Mouse (Mus musculus): Measurements from ENCODE around the gene Golph3l. TPM values are rescaled to one million over a fixed set of nuclear protein-coding genes. Genes with fewer than 3 reads are reported as not detected.
"Not testable (repeated sequence)": the region's sequence is repeated elsewhere in the genome, so short reads cannot be mapped to it uniquely, and the experiment has no call there.

The Golph3l gene
- polyA plus RNA-seq, 1 experiment from 2014 or later, result 27.0 TPM

- no peaks in the 10 kb centered on the region for H3K9me3 ChIP-seq (replicated peaks; ENCODE audit: control insufficient read depth, low read length, poor library complexity, severe bottlenecking)
- H3K36me3 ChIP-seq (ENCODE audit: control insufficient read depth, insufficient read depth, low read length), result peaks cover 17% of the 10 kb centered on the region
- H3K27me3 ChIP-seq (ENCODE audit: control insufficient read depth, insufficient read depth, low read depth, low read length), result no peaks in the 10 kb centered on the region
- no peak overlapping the region for H3K4me3 ChIP-seq (ENCODE audit: low read depth, low read length)
- 94% methylated on average over 1 of the region's 1 CpGs for WGBS
- H3K4me1 ChIP-seq (ENCODE audit: control insufficient read depth, insufficient read depth, low read length), result no peaks in the 10 kb centered on the region
- no peak for ATAC-seq
- H3K9ac ChIP-seq (ENCODE audit: low read depth, low read length), result no peak overlapping the region
- H3K4me2 ChIP-seq (ENCODE audit: low read length), result no peak overlapping the region
- no peak overlapping the region for H3K27ac ChIP-seq (ENCODE audit: low read length)
Measured at GRCm38 (mm10) chr3:95618511-95618910, 29.8 kb downstream of the Golph3l start.

GRCm38 (mm10) chr3:95621241-95621640 is 32.5 kb downstream of the Golph3l start:
- no peaks in the 10 kb centered on the region for H3K27me3 ChIP-seq (ENCODE audit: control insufficient read depth, insufficient read depth, low read depth, low read length)
- no peak for ATAC-seq
- H3K27ac ChIP-seq (ENCODE audit: low read length), result no peak overlapping the region
- no peak overlapping the region for H3K4me2 ChIP-seq (ENCODE audit: low read length)
- WGBS, result 92% methylated on average over 1 of the region's 1 CpGs
- peaks cover 9% of the 10 kb centered on the region for H3K4me1 ChIP-seq (ENCODE audit: control insufficient read depth, insufficient read depth, low read length)
- no peaks in the 10 kb centered on the region for H3K9me3 ChIP-seq (replicated peaks; ENCODE audit: control insufficient read depth, low read length, poor library complexity, severe bottlenecking)
- peaks cover 15% of the 10 kb centered on the region for H3K36me3 ChIP-seq (ENCODE audit: control insufficient read depth, insufficient read depth, low read length)
- no peak overlapping the region for H3K9ac ChIP-seq (ENCODE audit: low read depth, low read length)
- H3K4me3 ChIP-seq (ENCODE audit: low read depth, low read length), result no peak overlapping the region

- ATAC-seq; H3K9ac ChIP-seq (ENCODE audit: low read depth, low read length); H3K27me3 ChIP-seq (ENCODE audit: control insufficient read depth, insufficient read depth, low read depth, low read length); H3K4me3 ChIP-seq (ENCODE audit: low read depth, low read length); H3K9me3 ChIP-seq (replicated peaks; ENCODE audit: control insufficient read depth, low read length, poor library complexity, severe bottlenecking); H3K4me2 ChIP-seq (ENCODE audit: low read length); H3K27ac ChIP-seq (ENCODE audit: low read length): not testable (repeated sequence)
- WGBS, result 90% methylated on average over 20 of the region's 20 CpGs
- Histone ChIP-seq H3K4me1 (ENCODE audit: control insufficient read depth, insufficient read depth, low read length) (peaks cover 20% of the 10 kb centered on the region), H3K36me3 (ENCODE audit: control insufficient read depth, insufficient read depth, low read length) (peaks cover 19% of the 10 kb centered on the region)
Measured at GRCm38 (mm10) chr3:95622421-95622820, 33.7 kb downstream of the Golph3l start.

DNA sequence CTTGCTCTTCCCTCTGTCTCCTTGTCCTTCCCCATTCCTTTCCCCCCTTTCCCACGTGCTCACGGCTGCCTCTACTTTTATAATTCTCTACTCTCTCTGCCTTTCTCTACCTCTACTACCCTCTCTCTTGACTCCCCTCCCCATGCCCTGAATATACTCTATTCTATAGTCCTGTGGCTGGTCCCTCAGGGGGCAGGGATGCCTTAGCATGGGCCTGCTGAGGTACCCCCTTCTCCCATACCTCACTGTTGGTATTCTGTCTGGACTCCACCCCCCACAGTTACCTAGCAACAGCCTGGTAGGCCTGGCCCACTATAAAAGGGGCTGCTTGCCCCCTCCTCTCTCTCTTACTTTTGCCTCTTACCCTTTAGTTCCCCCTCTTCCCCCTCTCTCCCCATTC is 34.8 kb downstream of the Golph3l start:
- WGBS, result 40% methylated on average over 2 of the region's 2 CpGs
- Histone ChIP-seq H3K27ac (ENCODE audit: low read length) (no peak overlapping the region), H3K4me3 (ENCODE audit: low read depth, low read length) (no peak overlapping the region), H3K4me2 (ENCODE audit: low read length) (no peak overlapping the region), H3K36me3 (ENCODE audit: control insufficient read depth, insufficient read depth, low read length) (peaks cover 18% of the 10 kb centered on the region), H3K9me3 (replicated peaks; ENCODE audit: control insufficient read depth, low read length, poor library complexity, severe bottlenecking) (no peaks in the 10 kb centered on the region), H3K9ac (ENCODE audit: low read depth, low read length) (no peak overlapping the region), H3K27me3 (ENCODE audit: control insufficient read depth, insufficient read depth, low read depth, low read length) (no peaks in the 10 kb centered on the region), H3K4me1 (ENCODE audit: control insufficient read depth, insufficient read depth, low read length) (peaks cover 20% of the 10 kb centered on the region)
- ATAC-seq, result no peak

DNA sequence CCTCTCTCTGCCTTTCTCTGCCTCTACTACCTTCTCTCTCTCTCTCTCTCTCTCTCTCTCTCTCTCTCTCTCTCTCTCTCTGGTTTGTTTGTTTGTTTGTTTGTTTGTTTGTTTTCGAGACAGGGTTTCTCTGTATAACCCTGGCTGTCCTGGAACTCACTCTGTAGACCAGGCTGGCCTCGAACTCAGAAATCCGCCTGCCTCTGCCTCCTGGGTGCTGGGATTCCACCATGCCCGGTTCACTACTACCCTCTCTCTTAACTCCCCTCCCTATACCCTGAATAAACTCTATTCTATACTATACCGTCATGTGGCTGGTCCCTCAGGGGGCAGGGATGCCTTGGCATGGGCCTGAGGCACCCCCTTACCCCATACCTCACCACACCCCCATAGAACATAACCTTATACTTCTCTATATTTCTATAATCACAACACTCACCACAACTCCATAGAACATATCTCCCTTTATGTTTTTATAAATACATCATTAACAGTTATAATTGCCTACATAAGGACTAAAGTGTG is 35.3 kb downstream of the Golph3l start:
- H3K9me3 ChIP-seq (replicated peaks; ENCODE audit: control insufficient read depth, low read length, poor library complexity, severe bottlenecking); ATAC-seq; H3K27me3 ChIP-seq (ENCODE audit: control insufficient read depth, insufficient read depth, low read depth, low read length): not testable (repeated sequence)
- peak overlapping the region; percentile 89 for H3K27ac ChIP-seq (ENCODE audit: low read length)
- WGBS, result 64% methylated on average over 5 of the region's 5 CpGs
- H3K36me3 ChIP-seq (ENCODE audit: control insufficient read depth, insufficient read depth, low read length), result peaks cover 21% of the 10 kb centered on the region
- H3K4me1 ChIP-seq (ENCODE audit: control insufficient read depth, insufficient read depth, low read length), result peaks cover 20% of the 10 kb centered on the region
- H3K9ac ChIP-seq (ENCODE audit: low read depth, low read length), result peak overlapping the region; percentile 67; the same call in 1 of the 2 replicates
- peak overlapping the region; percentile 58 for H3K4me2 ChIP-seq (ENCODE audit: low read length)
- peak overlapping the region; percentile 57; the same call in 1 of the 2 replicates for H3K4me3 ChIP-seq (ENCODE audit: low read depth, low read length)

DNA sequence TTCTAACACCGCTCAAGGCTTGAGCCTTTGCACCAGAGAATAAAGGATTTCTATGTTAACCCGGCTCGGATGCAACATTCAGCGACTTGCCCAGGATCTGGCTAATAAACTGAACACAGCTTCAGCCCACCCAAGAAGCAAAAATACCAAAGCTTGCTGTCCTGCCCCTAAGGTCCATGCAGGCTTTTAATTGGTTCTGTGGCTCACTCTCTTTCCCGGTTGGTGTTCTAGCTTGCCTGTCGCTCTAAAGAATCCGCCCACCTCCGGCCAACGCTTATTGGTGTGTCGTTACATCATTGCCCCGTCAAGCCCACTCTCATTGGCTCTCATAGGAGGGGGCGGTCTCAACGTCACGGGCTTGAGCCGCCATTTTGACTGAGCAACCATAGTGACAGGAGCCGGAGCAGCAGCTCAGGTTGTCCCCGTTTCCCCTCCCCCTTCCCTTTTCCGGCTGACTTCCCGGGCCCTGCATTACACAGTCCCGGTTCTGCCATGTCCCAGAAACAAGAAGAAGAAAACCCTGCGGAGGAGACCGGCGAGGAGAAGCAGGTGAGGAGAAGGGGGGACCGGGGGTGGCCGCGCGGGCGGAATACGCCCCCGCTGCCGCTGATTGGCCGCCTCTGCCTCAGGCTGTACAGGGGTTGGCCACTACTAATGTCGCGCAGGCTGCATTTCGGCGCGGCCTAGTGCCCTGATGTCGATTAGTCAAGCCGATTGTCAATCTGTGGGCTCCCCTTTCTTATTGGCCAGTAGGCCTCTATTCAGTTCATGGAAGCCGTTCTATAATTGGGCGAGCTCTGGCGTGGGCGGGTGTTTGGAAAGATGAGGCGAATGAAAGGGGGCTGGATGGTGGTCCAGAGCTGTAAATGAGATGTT is 36.1 kb downstream of the Golph3l start, which contains the start of gene Ensa:
Gene Ensa (plus strand): TSS at position 366 of the 876 bp plus-strand sequence.
- Histone ChIP-seq H3K27ac (ENCODE audit: low read length) (peak within 1 kb of the TSS; percentile 89), H3K27me3 (ENCODE audit: control insufficient read depth, insufficient read depth, low read depth, low read length) (no peaks in the 10 kb centered on the region), H3K9me3 (replicated peaks; ENCODE audit: control insufficient read depth, low read length, poor library complexity, severe bottlenecking) (no peaks in the 10 kb centered on the region), H3K36me3 (ENCODE audit: control insufficient read depth, insufficient read depth, low read length) (peaks cover 26% of the 10 kb centered on the region), H3K4me1 (ENCODE audit: control insufficient read depth, insufficient read depth, low read length) (peaks cover 20% of the 10 kb centered on the region), H3K4me3 (ENCODE audit: low read depth, low read length) (peak within 1 kb of the TSS; percentile 57), H3K4me2 (ENCODE audit: low read length) (peak within 1 kb of the TSS; percentile 80), H3K9ac (ENCODE audit: low read depth, low read length) (peak within 1 kb of the TSS; percentile 67)
- WGBS, result under 1% methylated on average over 44 of the region's 44 CpGs
- peak; percentile 99 for ATAC-seq

- Histone ChIP-seq H3K9ac (ENCODE audit: low read depth, low read length) (no peak overlapping the region), H3K4me1 (ENCODE audit: control insufficient read depth, insufficient read depth, low read length) (peaks cover 20% of the 10 kb centered on the region), H3K27me3 (ENCODE audit: control insufficient read depth, insufficient read depth, low read depth, low read length) (no peaks in the 10 kb centered on the region), H3K36me3 (ENCODE audit: control insufficient read depth, insufficient read depth, low read length) (peaks cover 34% of the 10 kb centered on the region), H3K4me3 (ENCODE audit: low read depth, low read length) (no peak overlapping the region), H3K4me2 (ENCODE audit: low read length) (no peak overlapping the region), H3K27ac (ENCODE audit: low read length) (no peak overlapping the region), H3K9me3 (replicated peaks; ENCODE audit: control insufficient read depth, low read length, poor library complexity, severe bottlenecking) (no peaks in the 10 kb centered on the region)
- no peak for ATAC-seq
- WGBS, result 91% methylated on average over 5 of the region's 5 CpGs
Measured at GRCm38 (mm10) chr3:95627763-95628162, 39.0 kb downstream of the Golph3l start.

DNA sequence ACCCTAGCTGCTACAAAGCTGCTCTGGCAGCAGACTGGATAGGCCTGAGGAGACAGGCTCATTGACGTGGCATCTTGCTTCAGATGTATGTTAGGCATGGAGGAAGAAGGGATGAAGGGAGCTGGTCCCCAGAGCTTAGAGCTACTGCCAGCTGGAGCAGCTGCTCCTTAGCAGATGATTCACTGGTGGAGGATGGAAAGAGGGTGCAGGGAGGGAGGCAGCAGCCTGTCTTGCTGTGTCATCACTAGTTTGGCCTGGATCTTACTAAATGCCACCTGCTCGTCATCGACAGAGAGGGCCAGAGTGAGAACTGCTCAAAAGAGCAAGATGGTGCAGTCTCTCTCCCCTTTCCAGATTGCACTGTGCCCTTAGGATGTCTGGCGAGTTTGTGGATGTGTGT is 41.0 kb downstream of the Golph3l start:
- peaks cover 18% of the 10 kb centered on the region for H3K4me1 ChIP-seq (ENCODE audit: control insufficient read depth, insufficient read depth, low read length)
- ATAC-seq, result no peak
- H3K27me3 ChIP-seq (ENCODE audit: control insufficient read depth, insufficient read depth, low read depth, low read length), result no peaks in the 10 kb centered on the region
- H3K4me2 ChIP-seq (ENCODE audit: low read length), result no peak overlapping the region
- H3K9me3 ChIP-seq (replicated peaks; ENCODE audit: control insufficient read depth, low read length, poor library complexity, severe bottlenecking), result no peaks in the 10 kb centered on the region
- H3K9ac ChIP-seq (ENCODE audit: low read depth, low read length), result no peak overlapping the region
- H3K4me3 ChIP-seq (ENCODE audit: low read depth, low read length), result no peak overlapping the region
- WGBS, result 88% methylated on average over 4 of the region's 4 CpGs
- peaks cover 40% of the 10 kb centered on the region for H3K36me3 ChIP-seq (ENCODE audit: control insufficient read depth, insufficient read depth, low read length)
- no peak overlapping the region for H3K27ac ChIP-seq (ENCODE audit: low read length)

DNA sequence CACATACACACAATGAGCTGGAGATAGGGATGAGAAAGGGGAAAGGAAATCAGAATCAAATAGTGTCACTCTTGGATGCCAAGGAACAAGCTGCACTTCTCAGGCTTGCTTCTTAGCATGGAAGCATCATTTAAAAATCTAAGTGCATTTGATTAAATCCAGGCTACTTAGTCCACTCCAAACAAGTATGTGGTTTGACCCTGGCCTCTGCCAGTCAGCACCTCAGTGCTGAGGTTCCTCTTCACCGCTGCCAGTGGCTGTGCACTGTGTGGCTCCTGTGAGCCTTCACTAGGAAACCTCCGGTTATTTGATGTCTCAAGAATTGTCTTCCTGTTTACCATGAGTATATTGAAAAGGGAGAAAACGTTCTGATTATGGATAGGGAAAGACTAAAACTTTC is 42.1 kb downstream of the Golph3l start:
- H3K9me3 ChIP-seq (replicated peaks; ENCODE audit: control insufficient read depth, low read length, poor library complexity, severe bottlenecking), result no peaks in the 10 kb centered on the region
- H3K27me3 ChIP-seq (ENCODE audit: control insufficient read depth, insufficient read depth, low read depth, low read length), result no peaks in the 10 kb centered on the region
- H3K4me2 ChIP-seq (ENCODE audit: low read length), result no peak overlapping the region
- H3K4me1 ChIP-seq (ENCODE audit: control insufficient read depth, insufficient read depth, low read length), result peaks cover 15% of the 10 kb centered on the region
- H3K9ac ChIP-seq (ENCODE audit: low read depth, low read length), result no peak overlapping the region
- H3K36me3 ChIP-seq (ENCODE audit: control insufficient read depth, insufficient read depth, low read length), result peaks cover 42% of the 10 kb centered on the region
- WGBS, result 84% methylated on average over 3 of the region's 3 CpGs
- no peak overlapping the region for H3K4me3 ChIP-seq (ENCODE audit: low read depth, low read length)
- H3K27ac ChIP-seq (ENCODE audit: low read length), result no peak overlapping the region
- no peak for ATAC-seq
